Mouse (Mus musculus) inflammation-experienced regulatory T-cells (primary cell): Measurements from ENCODE around the gene Gbp2b. TPM values are rescaled to one million over a fixed set of nuclear protein-coding genes. Genes with fewer than 3 reads are reported as not detected.

Experiments used
- polyA plus RNA-seq, 2 experiments: library from polyadenylated mRNA; unstranded; fragments of 100-300 nt; shearing (Covaris generic); gene quantifications; one replicate each; pipeline ENCODE4 v1.2.1; 2017

Gbp2b gene
- polyA plus RNA-seq = 1 to 10 TPM in 1 of 2 experiments, under 1 TPM in 1; 0.60 to 5.9 TPM

GRCm38 (mm10) chr3:142594547-142594946 is at the start of gene Gbp2b:
Gene Gbp2b (plus strand): TSS chr3:142594847.

GRCm38 (mm10) chr3:142559632-142560228 is 34.9 kb upstream of the Gbp2b start, which contains the start of gene Gbp3:
Gene Gbp3 (plus strand): TSS chr3:142560026.

GRCm38 (mm10) chr3:142620111-142620955 is 25.7 kb downstream of the Gbp2b start, which contains the start of gene Gbp2:
Gene Gbp2 (plus strand): TSS chr3:142620602.

Other genes starting within 250 kb of the Gbp2b start
- 10 to 100 TPM; 26.9 to 39.2 TPM for gene Pdlim5, start 199.2 kb upstream of the Gbp2b start, polyA plus RNA-seq
- gene Gbp5, start 100.9 kb upstream of the Gbp2b start, polyA plus RNA-seq = 10 to 100 TPM; 26.3 to 46.3 TPM
- 100 to 1,000 TPM; 124 to 191 TPM for gene Gbp7, start 64.5 kb upstream of the Gbp2b start, polyA plus RNA-seq
- gene Gbp3, start 34.8 kb upstream of the Gbp2b start, polyA plus RNA-seq = 100 to 1,000 TPM in 1 of 2 experiments, 10 to 100 TPM in 1; 38.7 to 108 TPM
- 10 to 100 TPM; 71.3 to 97.7 TPM for gene Gbp2, start 25.8 kb downstream of the Gbp2b start, polyA plus RNA-seq
- 10 to 100 TPM in 1 of 2 experiments, 1 to 10 TPM in 1; 6.5 to 10.6 TPM for gene Kyat3, start 106.2 kb downstream of the Gbp2b start, polyA plus RNA-seq
- gene Gtf2b, start 170.2 kb downstream of the Gbp2b start, polyA plus RNA-seq = 10 to 100 TPM; 65.9 to 74.2 TPM